Mouse (Mus musculus) limb, embryonic 12.5 days (tissue): ENCODE results near the gene Tbpl2. TPM values are rescaled to one million over a fixed set of nuclear protein-coding genes. Genes with fewer than 3 reads are reported as not detected.

Source experiments
- polyA plus RNA-seq: library from polyadenylated mRNA; unstranded; fragments of >200 nt; fragmentation: Nextera tagmentation; extraction: Ambion mirVana; gene quantifications from 2 replicates; pipeline ENCODE4 v1.2.1, GENCODE M21; 2016

Tbpl2 gene
- polyA plus RNA-seq, 1 experiment from 2014 or later: not detected

Other genes starting within 250 kb of the Tbpl2 start
- gene Hnmt, start 47.2 kb downstream of the Tbpl2 start, polyA plus RNA-seq: 0.69 and 0.79 TPM in 2 replicates
- not detected in 2 replicates for gene Il1f8, start 56.6 kb upstream of the Tbpl2 start, polyA plus RNA-seq
- not detected in 2 replicates for gene Il1f9, start 89.9 kb upstream of the Tbpl2 start, polyA plus RNA-seq
- not detected in 2 replicates for gene Il1f6, start 118.8 kb upstream of the Tbpl2 start, polyA plus RNA-seq
- 0.88 and 1.2 TPM in 2 replicates for gene Il1f5, start 180.4 kb upstream of the Tbpl2 start, polyA plus RNA-seq
- gene Il1f10, start 194.6 kb upstream of the Tbpl2 start, polyA plus RNA-seq: not detected in 2 replicates
- gene Il1rn, start 240.3 kb upstream of the Tbpl2 start, polyA plus RNA-seq: 1.1 and 1.7 TPM in 2 replicates